Mouse (Mus musculus): ENCODE results near the gene Rin2.

DNA sequence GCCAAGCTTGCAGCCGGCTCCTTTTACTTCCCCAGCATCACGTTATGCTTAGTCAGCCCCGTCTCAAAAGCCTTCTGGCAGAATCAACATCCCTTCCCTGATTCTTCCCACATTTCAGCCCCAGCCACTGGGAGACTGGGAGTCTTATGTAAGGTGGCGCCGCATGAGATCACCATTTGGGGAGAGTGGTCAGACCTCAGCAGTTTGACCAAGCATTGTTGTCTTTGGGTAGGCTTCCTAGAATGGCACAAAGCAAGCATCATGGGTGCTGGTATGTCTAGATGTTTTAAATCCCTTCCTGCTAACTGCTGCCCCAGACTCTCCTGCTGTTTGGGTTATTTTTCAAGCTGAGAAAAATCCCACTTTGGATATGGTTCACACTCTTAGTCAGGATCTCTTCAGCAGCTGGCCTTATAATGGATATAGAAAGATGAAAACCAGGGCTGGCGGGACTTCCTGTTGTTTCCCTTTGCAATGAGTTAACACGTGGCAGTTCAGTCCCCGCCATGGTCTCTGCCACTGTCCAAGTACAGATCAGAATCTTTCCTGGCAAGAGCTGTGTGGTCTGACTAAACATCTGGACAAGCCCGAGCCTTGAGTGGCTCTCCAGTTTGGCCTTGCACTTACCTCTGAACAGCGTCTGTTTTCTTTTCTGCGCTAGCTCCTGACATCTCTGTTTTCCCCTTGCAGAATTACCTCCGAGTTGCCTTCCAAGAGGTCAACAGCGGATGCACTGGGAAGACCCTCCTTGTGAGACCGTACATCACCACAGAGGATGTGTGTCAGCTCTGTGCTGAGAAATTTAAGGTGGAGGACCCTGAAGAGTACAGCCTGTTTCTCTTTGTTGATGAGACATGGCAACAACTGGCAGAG lies 210.1 kb downstream of the Rin2 start:
- TF ChIP-seq POLR2A (IDR thresholded peaks at IDR 0.05; ENCODE audit: extremely low read depth, insufficient read depth, low read length): no peak
- no peak for TF ChIP-seq CTCF (IDR thresholded peaks at IDR 0.05; ENCODE audit: low read depth, low read length)

Measured in liver, adult 2 months (tissue).